Mouse (Mus musculus) ES-E14 (cell line): Measurements from ENCODE around the gene Cep72.

ENCODE experiments used
- CHD2 ChIP-seq: IDR thresholded peaks from 2 replicates; pipeline ENCODE4 v1.6.1; 2014; ENCODE audit warnings: mild to moderate bottlenecking, low read depth, low read length, inconsistent platforms
- ZC3H11A ChIP-seq: IDR thresholded peaks from 2 replicates; pipeline ENCODE4 v1.6.1; 2012; ENCODE audit warnings: low read depth, mild to moderate bottlenecking, inconsistent platforms, low read length, borderline replicate concordance
- ZNF384 ChIP-seq: IDR thresholded peaks from 2 replicates; pipeline ENCODE4 v1.6.1; 2012; ENCODE audit warnings: low read depth, low read length, inconsistent platforms

GRCm38 (mm10) chr13:74026215-74026614, 35.9 kb downstream of the Cep72 start:
- TF ChIP-seq ZC3H11A, result peak; percentile 54; the same call in 1 of the 2 replicates
- TF ChIP-seq CHD2, result no peak
- no peak for TF ChIP-seq ZNF384
